ENCODE assay signal across 19 mouse cellular contexts in the genomic region with DNA sequence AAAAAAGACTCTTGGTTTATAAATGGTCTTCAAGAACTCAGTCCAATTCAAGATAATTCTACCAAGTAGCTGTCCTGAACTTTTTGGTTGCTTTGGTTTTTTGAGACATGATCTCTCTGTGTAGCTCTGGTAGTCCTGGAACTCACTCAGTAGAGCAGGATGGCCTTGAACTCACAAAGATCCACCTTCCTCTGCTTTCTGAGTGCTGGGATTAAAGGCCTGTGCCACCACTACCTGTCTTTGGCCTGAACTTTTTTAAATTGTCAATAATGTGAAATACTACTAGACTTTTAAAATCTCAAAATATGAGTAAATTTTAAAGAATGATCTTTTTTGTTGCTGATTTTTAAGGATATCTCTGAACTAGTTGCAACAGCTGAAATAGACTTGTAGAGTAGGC.
A peak's percentile ranks its signal among the peaks of the same experiment; 100 is the strongest.
DNase-seq lines count a peak whose midpoint lies in the region; ATAC-seq lines count a peak whose summit lies in the region.
"Had no signal": no experiment of that assay in that cellular context is flagged by ENCODE, and none has a peak within 500 bp of the region (broad histone marks: within the 10 kb centered on the region; RNA-seq: fewer than 3 reads in every experiment).

No protein-coding gene starts in this region.

- H3K27me3 ChIP-seq in midbrain, embryonic 11.5 days (ENCODE audit: control insufficient read depth, insufficient read depth, low read length): no peaks in the 10 kb centered on the region
- H3K27me3 ChIP-seq in midbrain, embryonic 14.5 days (ENCODE audit: control insufficient read depth, insufficient read depth, low read length): no peaks in the 10 kb centered on the region
- H3K27me3 ChIP-seq: CH12.LX had no signal

- no peaks in the 10 kb centered on the region for H3K36me3 ChIP-seq in midbrain, embryonic 11.5 days (ENCODE audit: control insufficient read depth, insufficient read depth, low read length)
- H3K36me3 ChIP-seq in midbrain, embryonic 14.5 days (ENCODE audit: control insufficient read depth, insufficient read depth, low read length): no peaks in the 10 kb centered on the region
- H3K36me3 ChIP-seq: G1E had no signal

- DNase-seq in heart, adult 11 months: peak; percentile 60
- DNase-seq in heart, adult 9 months (ENCODE audit: low spot score in 2 of 2): no peak
- peak; percentile 70 for DNase-seq in midbrain, embryonic 11.5 days (ENCODE audit: low spot score, missing footprints)
- no peak for DNase-seq in midbrain, embryonic 14.5 days
- DNase-seq: adrenal gland, adult 2 months; adrenal gland, adult 8-10 months; adrenal gland, postnatal 10 days; adrenal gland, postnatal 14 days; adrenal gland, postnatal 25 days; adrenal gland, postnatal 36 days; B cell, adult 2 months; cerebellum, adult 11 months; cerebellum, adult 11-12 months; cerebellum, adult 18-20 months had no signal

- no peak overlapping the region for H3K4me2 ChIP-seq in midbrain, embryonic 11.5 days
- no peak overlapping the region for H3K4me2 ChIP-seq in midbrain, embryonic 14.5 days (ENCODE audit: low read length)

- H3K4me3 ChIP-seq in midbrain, embryonic 11.5 days (ENCODE audit: low read depth, low read length): no peak overlapping the region
- no peak overlapping the region for H3K4me3 ChIP-seq in midbrain, embryonic 14.5 days (replicated peaks; ENCODE audit: low read depth, low read length)

- H3K9me3 ChIP-seq in midbrain, embryonic 11.5 days (ENCODE audit: control insufficient read depth, low read length): no peaks in the 10 kb centered on the region
- H3K9me3 ChIP-seq in midbrain, embryonic 14.5 days (ENCODE audit: control insufficient read depth, low read length): no peaks in the 10 kb centered on the region
- H3K9me3 ChIP-seq: G1E had no signal

- no peaks in the 10 kb centered on the region for H3K4me1 ChIP-seq in midbrain, embryonic 11.5 days (ENCODE audit: control insufficient read depth, insufficient read depth, low read length)
- no peaks in the 10 kb centered on the region for H3K4me1 ChIP-seq in midbrain, embryonic 14.5 days (ENCODE audit: control insufficient read depth, insufficient read depth, low read length)

- no peak overlapping the region for H3K9ac ChIP-seq in midbrain, embryonic 11.5 days (ENCODE audit: low read length)
- no peak overlapping the region for H3K9ac ChIP-seq in midbrain, embryonic 14.5 days (replicated peaks; ENCODE audit: low read length)

- ATAC-seq in midbrain, embryonic 11.5 days (ENCODE audit: low FRiP score): no peak
- no peak for ATAC-seq in midbrain, embryonic 14.5 days (ENCODE audit: low FRiP score, low TSS enrichment)
- ATAC-seq: activated CD4-positive, CD25-positive, alpha-beta regulatory T cell, adult 4 months; CD4-positive, CD25-positive, alpha-beta regulatory T cell, adult 4 months; Patski had no signal

- no peak overlapping the region for H3K27ac ChIP-seq in midbrain, embryonic 11.5 days (ENCODE audit: low read depth, low read length)
- H3K27ac ChIP-seq in midbrain, embryonic 14.5 days (replicated peaks; ENCODE audit: low read depth, low read length): no peak overlapping the region

Comparison
In these comparisons a context has a peak if more than half of its experiments do, and no peak if none do; other contexts are left out.
1. DNase-seq: peak in heart, adult 11 months (single experiment) and midbrain, embryonic 11.5 days (single experiment); none in heart, adult 9 months (0 of 2) and midbrain, embryonic 14.5 days (single experiment).